Mouse (Mus musculus) MEL (cell line): ENCODE measurements at regions not wholly inside any gene's neighbourhood (a gene's known extent, or its start where the extent isn't known, plus 50 kb on each side); places are given as distances from the start of the nearest gene placed in this dataset.

Experiments
- CHD2 ChIP-seq: IDR thresholded peaks from 2 replicates; pipeline ENCODE4 v1.6.1; 2011; ENCODE audit warnings: low read length, improper control_type of control experiment
- CTCF ChIP-seq, 3 experiments: IDR thresholded peaks in 2 of 3; conservative IDR thresholded peaks in 1 of 3; 2 replicates each; pipeline ENCODE4 v1.5.1; 2011 to 2012; ENCODE audit warnings: low read length in 3 of 3, low read depth in 2 of 3, mild to moderate bottlenecking in 2 of 3, improper control_type of control experiment in 1 of 3, inconsistent platforms in 1 of 3, mixed read lengths in 1 of 3, moderate library complexity in 1 of 3; ENCODE audit not compliant: control insufficient read depth in 1 of 3, insufficient read depth in 1 of 3, poor library complexity in 1 of 3, severe bottlenecking in 1 of 3
- MAFK ChIP-seq: IDR thresholded peaks from 2 replicates; pipeline ENCODE4 v1.6.1; 2011; ENCODE audit warnings: low read depth, mild to moderate bottlenecking, low read length, improper control_type of control experiment, borderline replicate concordance
- MXI1 ChIP-seq: IDR thresholded peaks from 2 replicates; pipeline ENCODE4 v1.6.1; 2011; ENCODE audit warnings: mild to moderate bottlenecking, low read depth, low read length, improper control_type of control experiment
- POLR2A ChIP-seq, 2 experiments: IDR thresholded peaks; 2 replicates each; pipeline ENCODE4 v1.6.1; 2011 to 2012; ENCODE audit warnings: low read length in 2 of 2, mild to moderate bottlenecking in 2 of 2, control low read depth in 1 of 2, improper control_type of control experiment in 1 of 2, low read depth in 1 of 2, moderate library complexity in 1 of 2; ENCODE audit not compliant: control insufficient read depth in 1 of 2, insufficient read depth in 1 of 2, poor library complexity in 1 of 2
- RCOR1 ChIP-seq: IDR thresholded peaks from 2 replicates; pipeline ENCODE4 v1.6.1; 2012; ENCODE audit warnings: low read depth, mild to moderate bottlenecking, inconsistent platforms, low read length, improper control_type of control experiment
- UBTF ChIP-seq: IDR thresholded peaks from 2 replicates; pipeline ENCODE4 v1.6.1; 2012; ENCODE audit warnings: low read depth, mild to moderate bottlenecking, inconsistent platforms, low read length, improper control_type of control experiment, moderate library complexity, borderline replicate concordance; ENCODE audit not compliant: insufficient read depth
- ZMIZ1 ChIP-seq: IDR thresholded peaks from 2 replicates; pipeline ENCODE4 v1.6.1; 2012; ENCODE audit warnings: low read depth, mild to moderate bottlenecking, inconsistent platforms, low read length, improper control_type of control experiment, moderate library complexity

DNA sequence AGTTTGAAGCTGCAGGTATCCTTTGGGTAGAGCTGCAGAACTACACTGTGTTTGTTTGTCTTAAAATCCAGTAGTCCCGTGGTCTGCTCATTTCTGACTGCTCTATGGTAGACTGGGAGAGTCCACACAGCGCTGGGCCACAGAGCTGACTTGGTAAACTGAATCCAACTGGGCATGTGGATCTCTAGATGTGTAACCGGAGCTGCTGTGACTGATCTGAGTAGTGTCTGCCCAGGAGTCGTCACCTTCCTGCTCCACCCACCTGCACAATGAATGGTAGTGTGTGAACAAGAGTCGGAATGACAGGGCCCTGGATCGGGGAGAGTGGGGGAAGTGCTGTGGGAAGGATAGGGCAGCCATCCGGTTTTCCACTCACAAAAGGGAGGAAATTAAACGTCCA is 87.5 kb upstream of the Fam3c start:
- TF ChIP-seq MXI1 (no peak), CTCF (IDR thresholded peaks at IDR 0.05 in 2 of 3, conservative IDR thresholded peaks at IDR 0.05 in 1 of 3; ENCODE audit: control insufficient read depth in 1 of 3, insufficient read depth in 1 of 3, low read depth in 2 of 3, low read length in 3 of 3, poor library complexity in 1 of 3, severe bottlenecking in 1 of 3) (no peak), UBTF (no peak), CHD2 (no peak), MAFK (no peak), RCOR1 (no peak), POLR2A (IDR thresholded peaks at IDR 0.05; ENCODE audit: control insufficient read depth in 1 of 2, insufficient read depth in 1 of 2, low read depth in 1 of 2, low read length in 2 of 2, poor library complexity in 1 of 2) (no peak), ZMIZ1 (no peak)
